Mouse (Mus musculus): ENCODE results near the gene H2-D1. TPM values are rescaled to one million over a fixed set of nuclear protein-coding genes. Genes with fewer than 3 reads are reported as not detected.
"Not testable (repeated sequence)": the region's sequence is repeated elsewhere in the genome, so short reads cannot be mapped to it uniquely, and the experiment has no call there.

H2-D1 gene
- polyA plus RNA-seq, 1 experiment from 2014 or later = 108 TPM

DNA sequence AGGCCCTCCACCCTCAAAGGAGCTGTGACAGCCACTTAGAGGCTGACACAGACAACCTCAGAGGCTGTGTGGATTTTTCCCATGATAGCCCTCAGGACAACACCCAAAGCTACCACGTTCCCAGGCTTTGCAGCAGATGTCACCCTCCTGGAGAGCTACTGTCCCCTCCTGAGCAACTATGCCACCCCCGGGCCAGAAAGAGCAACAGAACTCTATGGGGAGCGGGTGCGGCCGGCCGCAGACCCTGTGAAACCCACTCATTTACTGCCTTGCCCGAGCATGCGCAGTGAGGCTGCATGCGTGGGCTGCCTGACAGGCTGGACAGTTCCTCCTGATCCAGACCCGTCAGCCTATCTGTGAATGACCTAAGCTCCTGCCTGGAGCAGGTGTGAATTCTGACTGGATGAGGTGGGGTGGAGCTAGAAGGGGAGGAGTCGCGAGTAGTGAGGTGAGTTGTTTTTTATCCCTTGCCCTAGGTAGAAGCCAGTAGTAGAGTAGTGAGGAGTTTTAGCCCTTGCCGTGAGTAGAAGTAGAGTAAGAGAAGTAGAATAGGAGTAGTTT lies 13.9 kb downstream of the H2-D1 start:
- Histone ChIP-seq H3K9ac (ENCODE audit: low read length) (no peak overlapping the region), H3K27me3 (replicated peaks; ENCODE audit: control insufficient read depth, insufficient read depth, low read length) (peaks cover 15% of the 10 kb centered on the region; the same call in 1 of the 2 replicates), H3K9me3 (ENCODE audit: control insufficient read depth, low read length) (no peaks in the 10 kb centered on the region), H3K4me2 (ENCODE audit: low read length) (no peak overlapping the region), H3K4me3 (ENCODE audit: low read depth, low read length) (no peak overlapping the region), H3K27ac (ENCODE audit: low read depth) (no peak overlapping the region), H3K4me1 (replicated peaks; ENCODE audit: control insufficient read depth, insufficient read depth, low read length) (no peaks in the 10 kb centered on the region), H3K36me3 (ENCODE audit: control insufficient read depth, insufficient read depth, low read length) (no peaks in the 10 kb centered on the region)
- DNase-seq (ENCODE audit: low spot score) (no peak), ATAC-seq (replicated peaks; ENCODE audit: low FRiP score, low TSS enrichment, low read depth) (no peak)
- WGBS = 13% methylated on average over 13 of the region's 13 CpGs

DNA sequence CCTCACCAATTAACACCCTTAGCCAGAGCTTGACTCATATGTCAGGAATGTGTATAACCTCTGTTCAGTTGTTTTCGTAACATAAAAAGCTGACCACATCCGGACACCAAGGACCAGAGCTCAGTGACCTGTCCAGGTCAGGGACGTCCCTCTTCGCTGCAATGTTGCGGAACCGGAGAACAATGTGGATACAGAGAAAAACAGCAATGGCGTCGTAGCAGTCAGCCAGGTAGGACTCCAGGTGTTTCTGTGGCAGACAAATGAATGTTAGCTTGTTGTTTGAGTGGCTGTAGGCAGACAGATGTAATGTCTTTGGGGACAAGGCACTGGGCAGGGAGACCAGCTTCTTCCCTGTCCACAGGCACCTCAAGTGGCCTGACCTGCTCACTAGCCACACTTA lies 15.5 kb downstream of the H2-D1 start:
- 84% methylated on average over 8 of the region's 8 CpGs for whole genome bisulfite sequencing
- Histone ChIP-seq H3K9me3 (ENCODE audit: control insufficient read depth, low read length) (no peaks in the 10 kb centered on the region), H3K9ac (ENCODE audit: low read length) (no peak overlapping the region), H3K27ac (ENCODE audit: low read depth) (no peak overlapping the region), H3K27me3 (replicated peaks; ENCODE audit: control insufficient read depth, insufficient read depth, low read length) (peaks cover 15% of the 10 kb centered on the region; the same call in 1 of the 2 replicates), H3K36me3 (ENCODE audit: control insufficient read depth, insufficient read depth, low read length) (no peaks in the 10 kb centered on the region), H3K4me1 (replicated peaks; ENCODE audit: control insufficient read depth, insufficient read depth, low read length) (no peaks in the 10 kb centered on the region), H3K4me2 (ENCODE audit: low read length) (no peak overlapping the region), H3K4me3 (ENCODE audit: low read depth, low read length) (no peak overlapping the region)
- ATAC-seq (replicated peaks; ENCODE audit: low FRiP score, low TSS enrichment, low read depth) (no peak), DNase-seq (ENCODE audit: low spot score) (no peak)

DNA sequence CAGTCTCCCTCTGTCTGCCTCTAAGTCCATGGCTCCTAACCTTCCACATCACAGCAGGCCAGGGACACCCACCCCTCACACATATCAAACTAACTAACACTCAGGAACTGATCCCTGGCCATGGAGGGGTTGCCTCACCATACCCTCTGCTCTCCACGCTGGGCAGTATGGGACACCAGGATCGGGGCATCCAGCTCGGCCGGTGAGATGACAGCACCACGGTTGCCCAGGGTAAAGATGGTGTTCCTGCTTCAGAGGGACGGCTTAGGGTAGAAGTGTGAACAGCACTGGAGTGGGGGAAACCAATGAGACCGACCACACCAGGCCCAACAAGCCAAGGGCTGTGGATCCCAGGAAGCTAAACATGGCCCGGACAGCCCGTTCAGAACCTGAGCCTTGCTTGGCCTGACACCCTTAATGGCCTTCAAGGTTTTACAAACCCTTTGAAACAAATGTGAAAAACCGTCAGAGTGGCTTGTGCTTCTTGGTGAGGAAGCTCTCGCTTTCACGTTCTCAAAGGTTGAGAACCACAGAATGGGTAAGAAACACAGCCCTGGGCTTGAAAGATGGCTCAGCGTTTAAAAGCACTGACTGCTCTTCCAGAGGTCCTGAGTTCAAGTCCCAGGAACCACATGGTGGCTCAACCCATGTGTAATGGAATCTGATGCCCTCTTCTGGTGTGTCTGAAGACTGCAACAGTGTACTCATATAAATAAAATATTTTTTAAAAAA lies 16.6 kb downstream of the H2-D1 start:
- H3K27ac ChIP-seq (ENCODE audit: low read depth) = no peak overlapping the region
- H3K9me3 ChIP-seq (ENCODE audit: control insufficient read depth, low read length) = no peaks in the 10 kb centered on the region
- H3K4me2 ChIP-seq (ENCODE audit: low read length) = no peak overlapping the region
- H3K27me3 ChIP-seq (replicated peaks; ENCODE audit: control insufficient read depth, insufficient read depth, low read length) = peaks cover 15% of the 10 kb centered on the region; the same call in 1 of the 2 replicates
- 87% methylated on average over 13 of the region's 13 CpGs for WGBS
- H3K36me3 ChIP-seq (ENCODE audit: control insufficient read depth, insufficient read depth, low read length) = no peaks in the 10 kb centered on the region
- DNase-seq (ENCODE audit: low spot score) = no peak
- ATAC-seq (replicated peaks; ENCODE audit: low FRiP score, low TSS enrichment, low read depth) = no peak
- H3K9ac ChIP-seq (ENCODE audit: low read length) = no peak overlapping the region
- no peaks in the 10 kb centered on the region for H3K4me1 ChIP-seq (replicated peaks; ENCODE audit: control insufficient read depth, insufficient read depth, low read length)
- no peak overlapping the region for H3K4me3 ChIP-seq (ENCODE audit: low read depth, low read length)

DNA sequence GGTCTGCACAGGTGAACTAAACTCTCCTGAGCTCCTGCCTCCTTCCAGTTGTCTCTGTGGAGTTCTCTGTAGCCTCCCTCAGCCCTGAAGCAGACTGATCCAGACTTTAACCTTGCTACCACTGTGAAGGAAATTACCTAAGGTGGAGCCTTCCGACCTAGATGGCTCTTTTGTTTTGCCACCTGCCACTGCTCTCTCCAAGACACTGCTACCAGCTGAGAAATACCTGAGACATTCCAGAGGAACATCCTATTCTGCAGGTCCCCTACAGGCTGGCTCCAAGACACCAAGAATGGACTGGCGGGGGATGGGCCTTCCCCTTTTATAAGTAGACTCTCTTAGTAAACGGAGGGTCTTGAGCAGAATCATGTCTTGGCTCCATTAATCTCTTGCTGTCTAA lies 17.7 kb downstream of the H2-D1 start:
- 71% methylated on average over 3 of the region's 3 CpGs for WGBS
- no peak overlapping the region for H3K27ac ChIP-seq (ENCODE audit: low read depth)
- ATAC-seq (replicated peaks; ENCODE audit: low FRiP score, low TSS enrichment, low read depth) = no peak
- no peaks in the 10 kb centered on the region for H3K36me3 ChIP-seq (ENCODE audit: control insufficient read depth, insufficient read depth, low read length)
- H3K27me3 ChIP-seq (replicated peaks; ENCODE audit: control insufficient read depth, insufficient read depth, low read length) = peaks cover 14% of the 10 kb centered on the region; the same call in 1 of the 2 replicates
- H3K4me2 ChIP-seq (ENCODE audit: low read length) = no peak overlapping the region
- H3K9me3 ChIP-seq (ENCODE audit: control insufficient read depth, low read length) = no peaks in the 10 kb centered on the region
- H3K9ac ChIP-seq (ENCODE audit: low read length) = no peak overlapping the region
- no peak for DNase-seq (ENCODE audit: low spot score)
- no peak overlapping the region for H3K4me3 ChIP-seq (ENCODE audit: low read depth, low read length)
- no peaks in the 10 kb centered on the region for H3K4me1 ChIP-seq (replicated peaks; ENCODE audit: control insufficient read depth, insufficient read depth, low read length)

DNA sequence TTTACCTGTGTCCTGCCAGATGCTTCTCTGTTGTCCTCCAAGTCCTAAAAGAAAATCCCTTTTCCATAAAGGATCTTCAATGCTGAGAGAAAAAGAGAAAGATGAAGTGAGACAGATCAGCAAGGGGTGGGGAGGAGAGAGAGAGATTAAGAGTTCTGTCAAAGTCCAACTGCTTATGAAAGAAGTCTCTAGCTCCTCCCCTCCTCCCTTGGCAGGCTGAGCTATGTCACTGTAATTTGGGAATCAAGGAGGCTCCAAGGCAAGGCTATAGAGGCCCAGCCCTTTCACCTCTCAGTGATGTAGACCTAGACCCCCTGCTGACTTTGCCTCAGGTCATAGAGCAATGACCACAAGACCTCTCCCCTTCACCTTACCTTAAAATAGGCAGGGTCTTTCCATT lies 22.9 kb downstream of the H2-D1 start:
- no peaks in the 10 kb centered on the region for H3K9me3 ChIP-seq (ENCODE audit: control insufficient read depth, low read length)
- no peaks in the 10 kb centered on the region for H3K36me3 ChIP-seq (ENCODE audit: control insufficient read depth, insufficient read depth, low read length)
- no peak overlapping the region for H3K4me2 ChIP-seq (ENCODE audit: low read length)
- H3K9ac ChIP-seq (ENCODE audit: low read length) = no peak overlapping the region
- no peaks in the 10 kb centered on the region for H3K27me3 ChIP-seq (replicated peaks; ENCODE audit: control insufficient read depth, insufficient read depth, low read length)
- DNase-seq (ENCODE audit: low spot score) = no peak
- H3K4me3 ChIP-seq (ENCODE audit: low read depth, low read length) = no peak overlapping the region
- H3K27ac ChIP-seq (ENCODE audit: low read depth) = no peak overlapping the region
- no peak for ATAC-seq (replicated peaks; ENCODE audit: low FRiP score, low TSS enrichment, low read depth)
- no peaks in the 10 kb centered on the region for H3K4me1 ChIP-seq (replicated peaks; ENCODE audit: control insufficient read depth, insufficient read depth, low read length)

DNA sequence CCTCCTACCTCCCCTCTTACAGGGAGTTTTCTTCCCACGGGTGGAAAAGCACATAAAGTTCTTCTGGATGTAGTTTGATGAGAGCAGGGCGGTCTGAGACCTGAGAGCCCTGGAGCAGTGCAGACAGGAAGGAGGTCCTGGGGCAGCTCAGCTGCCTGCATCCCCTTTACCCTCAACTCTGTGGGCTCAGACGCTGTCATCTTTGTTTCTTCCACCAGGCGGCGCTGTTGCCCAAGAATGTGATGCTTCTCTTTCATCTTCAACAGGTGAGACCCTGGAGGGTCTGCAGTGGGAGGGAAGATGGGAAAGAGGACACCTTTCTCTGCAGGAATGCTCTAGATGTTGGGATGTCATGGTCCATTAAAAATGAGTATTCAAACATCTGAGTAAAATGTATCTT lies 33.3 kb downstream of the H2-D1 start:
- not testable (repeated sequence) for ATAC-seq (replicated peaks; ENCODE audit: low FRiP score, low TSS enrichment, low read depth); H3K4me3 ChIP-seq (ENCODE audit: low read depth, low read length); H3K27ac ChIP-seq (ENCODE audit: low read depth); H3K36me3 ChIP-seq (ENCODE audit: control insufficient read depth, insufficient read depth, low read length); H3K9me3 ChIP-seq (ENCODE audit: control insufficient read depth, low read length); H3K4me2 ChIP-seq (ENCODE audit: low read length); H3K27me3 ChIP-seq (replicated peaks; ENCODE audit: control insufficient read depth, insufficient read depth, low read length); H3K4me1 ChIP-seq (replicated peaks; ENCODE audit: control insufficient read depth, insufficient read depth, low read length); H3K9ac ChIP-seq (ENCODE audit: low read length)
- DNase-seq (ENCODE audit: low spot score) = peak; percentile 73
- WGBS = 5% methylated on average over 5 of the region's 5 CpGs

DNA sequence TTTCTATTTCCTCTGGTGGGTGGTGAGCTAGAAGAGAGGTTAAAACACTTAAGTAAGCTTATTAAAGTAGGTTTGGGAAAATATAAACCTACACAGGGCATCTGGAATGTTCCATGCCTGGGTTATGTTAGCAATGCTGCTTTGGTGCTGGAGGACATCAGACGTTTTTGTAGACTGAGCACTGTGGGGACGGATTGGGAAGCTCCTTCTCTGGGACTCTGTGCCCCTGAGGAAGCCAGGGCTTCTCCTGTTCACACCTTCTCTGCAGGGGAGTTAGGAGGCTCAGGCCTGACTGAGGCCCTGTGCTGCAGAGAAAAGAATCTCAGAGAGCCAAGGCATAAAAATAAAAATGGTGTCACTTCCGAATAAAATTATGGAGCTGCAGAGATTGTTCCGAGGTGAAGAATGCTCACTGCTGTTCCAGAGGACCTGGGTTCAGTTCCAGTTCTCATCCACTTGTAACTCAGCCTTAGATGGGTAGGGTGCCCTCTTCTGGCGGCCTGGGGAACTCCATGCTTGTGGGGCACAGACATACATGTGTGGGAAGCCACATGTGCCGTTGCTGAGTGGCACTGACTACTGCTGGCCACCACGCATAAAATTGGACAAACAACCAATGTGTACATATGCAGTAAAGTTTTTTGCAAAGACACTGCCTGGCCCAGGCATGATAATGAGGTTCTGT lies 37.9 kb downstream of the H2-D1 start:
- not testable (repeated sequence) for H3K36me3 ChIP-seq (ENCODE audit: control insufficient read depth, insufficient read depth, low read length); H3K9ac ChIP-seq (ENCODE audit: low read length); H3K4me1 ChIP-seq (replicated peaks; ENCODE audit: control insufficient read depth, insufficient read depth, low read length); H3K27me3 ChIP-seq (replicated peaks; ENCODE audit: control insufficient read depth, insufficient read depth, low read length); H3K9me3 ChIP-seq (ENCODE audit: control insufficient read depth, low read length); H3K27ac ChIP-seq (ENCODE audit: low read depth); ATAC-seq (replicated peaks; ENCODE audit: low FRiP score, low TSS enrichment, low read depth); H3K4me3 ChIP-seq (ENCODE audit: low read depth, low read length); H3K4me2 ChIP-seq (ENCODE audit: low read length)
- WGBS = 83% methylated on average over 7 of the region's 7 CpGs
- DNase-seq (ENCODE audit: low spot score) = peak; percentile 37

DNA sequence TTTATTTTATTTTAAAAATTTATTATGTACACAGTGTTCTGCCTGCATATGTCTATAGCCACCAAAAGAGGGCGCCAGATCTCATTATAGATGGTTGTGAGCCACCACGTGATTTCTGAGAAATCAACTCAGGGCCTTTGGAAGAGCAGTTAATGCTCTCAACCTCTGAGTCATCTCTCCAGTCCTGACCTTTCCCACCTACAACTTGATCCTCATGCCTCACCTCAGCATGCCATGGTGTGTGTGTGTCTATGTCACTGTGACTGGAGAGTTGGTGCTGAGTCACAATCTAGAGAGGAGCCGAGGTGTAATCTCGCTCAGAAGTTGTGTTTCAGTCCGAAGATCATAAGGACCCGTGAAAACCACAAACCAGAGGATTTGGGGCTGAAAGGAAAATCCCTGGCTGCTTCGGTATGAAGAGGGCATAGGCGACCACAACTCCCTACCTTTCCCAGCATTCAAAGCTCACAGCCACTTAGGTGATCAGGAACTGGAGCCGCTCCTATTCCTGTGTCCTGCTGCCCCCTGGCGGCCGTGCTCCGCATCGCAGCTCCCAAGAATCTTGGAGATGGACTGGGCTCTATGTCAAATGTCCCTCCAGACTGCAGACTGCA lies 39.2 kb downstream of the H2-D1 start:
- H3K4me3 ChIP-seq (ENCODE audit: low read depth, low read length) = no peak overlapping the region
- peak; percentile 32; the same call in 1 of the 2 replicates for ATAC-seq (replicated peaks; ENCODE audit: low FRiP score, low TSS enrichment, low read depth)
- H3K27me3 ChIP-seq (replicated peaks; ENCODE audit: control insufficient read depth, insufficient read depth, low read length) = no peaks in the 10 kb centered on the region
- no peak overlapping the region for H3K4me2 ChIP-seq (ENCODE audit: low read length)
- H3K9ac ChIP-seq (ENCODE audit: low read length) = no peak overlapping the region
- no peaks in the 10 kb centered on the region for H3K9me3 ChIP-seq (ENCODE audit: control insufficient read depth, low read length)
- H3K27ac ChIP-seq (ENCODE audit: low read depth) = no peak overlapping the region
- DNase-seq (ENCODE audit: low spot score) = peak; percentile 89
- H3K36me3 ChIP-seq (ENCODE audit: control insufficient read depth, insufficient read depth, low read length) = no peaks in the 10 kb centered on the region
- 25% methylated on average over 13 of the region's 13 CpGs for WGBS
- H3K4me1 ChIP-seq (replicated peaks; ENCODE audit: control insufficient read depth, insufficient read depth, low read length) = no peaks in the 10 kb centered on the region
